Mouse (Mus musculus) hindlimb bud, embryonic 11.5 days (tissue): ENCODE data around the gene Hist1h2bh.

ENCODE experiments used
- DNase-seq: peaks from one replicate; pipeline ENCODE4 v3.0.0-alpha.2; 2012; ENCODE audit warnings: low read depth, low spot score; ENCODE audit errors: extremely low spot score

Gene Hist1h2bh

DNA sequence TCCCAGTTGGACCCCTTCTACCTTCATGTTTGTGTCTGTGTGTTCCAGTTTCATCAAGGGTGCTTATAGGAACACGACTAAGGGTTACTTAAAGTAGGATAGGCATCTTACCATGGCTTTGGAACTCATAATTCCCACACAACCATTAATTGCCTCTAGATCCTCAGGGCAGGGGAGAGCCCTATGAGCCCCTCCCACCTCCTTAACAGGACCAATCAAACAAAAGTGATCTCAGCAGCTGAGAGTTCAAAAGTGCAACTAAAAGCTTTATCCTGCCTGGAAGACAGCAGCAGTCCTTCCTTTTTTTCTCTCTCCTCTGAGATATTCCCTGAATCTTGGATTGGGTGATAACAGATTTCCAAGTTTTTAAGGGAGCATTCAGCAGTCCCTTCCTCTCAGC is 33.1 kb downstream of the Hist1h2bh start:
- no peak for DNase-seq

GRCm38 (mm10) chr13:23506819-23507515 is 36.2 kb downstream of the Hist1h2bh start:
- no peak for DNase-seq

DNA sequence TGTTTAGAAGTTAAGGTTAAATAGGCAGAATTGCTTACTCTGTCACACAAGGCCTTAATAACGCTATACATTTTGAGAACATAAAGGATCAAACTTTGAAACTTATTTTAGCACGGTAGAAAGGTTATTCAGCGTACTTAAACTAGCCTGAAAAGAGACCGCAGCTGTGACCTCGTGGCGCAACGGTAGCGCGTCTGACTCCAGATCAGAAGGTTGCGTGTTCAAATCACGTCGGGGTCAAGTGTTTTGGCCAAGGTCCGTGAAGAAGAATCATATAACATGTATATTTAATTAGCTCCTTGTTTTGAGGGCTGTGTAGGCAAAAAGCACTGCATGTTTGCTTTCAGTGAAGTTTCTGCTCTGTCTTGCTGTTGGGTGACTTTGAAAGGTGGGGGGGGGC is 36.8 kb downstream of the Hist1h2bh start:
- DNase-seq = peak; percentile 87

GRCm38 (mm10) chr13:23505662-23506345 is 37.4 kb downstream of the Hist1h2bh start:
- DNase-seq = no peak

GRCm38 (mm10) chr13:23503797-23504196 is 39.4 kb downstream of the Hist1h2bh start:
- DNase-seq = no peak

GRCm38 (mm10) chr13:23502916-23503315 is 40.3 kb downstream of the Hist1h2bh start:
- no peak for DNase-seq

- DNase-seq = no peak
These were observed 41.1 kb downstream of the Hist1h2bh start for GRCm38 (mm10) chr13:23502031-23502567.

- no peak for DNase-seq
These were observed 41.7 kb downstream of the Hist1h2bh start for GRCm38 (mm10) chr13:23501511-23501910.

DNA sequence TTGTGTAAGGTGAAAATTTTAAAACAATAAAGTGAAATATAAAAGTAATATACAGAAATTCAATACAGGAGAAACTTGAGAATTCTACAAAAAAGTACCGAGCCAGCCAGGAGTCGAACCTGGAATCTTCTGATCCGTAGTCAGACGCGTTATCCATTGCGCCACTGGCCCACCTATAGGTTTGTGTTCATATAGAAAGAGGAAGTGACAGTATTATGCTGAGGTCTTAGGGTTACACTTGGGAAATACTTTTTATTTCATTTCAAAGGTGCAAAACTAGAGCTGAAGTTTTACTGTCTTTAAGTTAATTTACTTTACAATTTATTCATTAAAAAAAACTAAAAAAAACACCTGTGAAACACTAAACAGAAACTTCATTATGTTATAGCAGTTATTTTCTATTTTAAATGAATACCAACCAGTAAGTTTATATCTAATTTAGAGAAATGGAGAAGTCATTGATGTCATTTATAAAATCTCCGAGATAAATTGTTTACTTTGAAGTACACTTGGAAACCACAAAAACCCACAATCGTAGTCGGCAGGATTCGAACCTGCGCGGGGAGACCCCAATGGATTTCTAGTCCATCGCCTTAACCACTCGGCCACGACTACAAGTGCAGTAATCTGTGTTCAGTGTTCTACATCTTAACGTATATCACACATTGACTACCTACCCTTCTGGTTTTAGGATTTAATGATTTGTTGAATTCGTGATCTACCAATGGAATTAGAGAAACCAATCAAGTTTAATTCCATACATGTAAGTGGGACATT is 42.6 kb downstream of the Hist1h2bh start:
- peak; percentile 89 for DNase-seq

DNA sequence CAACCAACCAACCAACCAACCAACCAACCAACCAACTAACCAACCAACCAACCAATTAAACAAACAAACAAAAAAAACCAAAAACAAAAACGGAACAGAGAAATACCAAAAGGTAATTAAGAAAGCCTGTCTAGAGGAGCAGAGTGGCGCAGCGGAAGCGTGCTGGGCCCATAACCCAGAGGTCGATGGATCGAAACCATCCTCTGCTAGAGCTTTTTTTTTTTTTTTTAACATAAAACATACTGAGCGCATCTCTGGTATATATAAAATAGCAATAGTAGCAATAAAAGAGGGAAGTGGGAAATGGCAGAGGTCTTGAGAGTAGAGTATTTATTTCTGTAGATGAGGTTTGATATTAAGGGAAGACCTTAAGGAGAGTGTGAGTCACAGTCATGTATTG is 43.2 kb downstream of the Hist1h2bh start:
- DNase-seq = no peak

GRCm38 (mm10) chr13:23498653-23499052 is 44.5 kb downstream of the Hist1h2bh start:
- DNase-seq = no peak

DNA sequence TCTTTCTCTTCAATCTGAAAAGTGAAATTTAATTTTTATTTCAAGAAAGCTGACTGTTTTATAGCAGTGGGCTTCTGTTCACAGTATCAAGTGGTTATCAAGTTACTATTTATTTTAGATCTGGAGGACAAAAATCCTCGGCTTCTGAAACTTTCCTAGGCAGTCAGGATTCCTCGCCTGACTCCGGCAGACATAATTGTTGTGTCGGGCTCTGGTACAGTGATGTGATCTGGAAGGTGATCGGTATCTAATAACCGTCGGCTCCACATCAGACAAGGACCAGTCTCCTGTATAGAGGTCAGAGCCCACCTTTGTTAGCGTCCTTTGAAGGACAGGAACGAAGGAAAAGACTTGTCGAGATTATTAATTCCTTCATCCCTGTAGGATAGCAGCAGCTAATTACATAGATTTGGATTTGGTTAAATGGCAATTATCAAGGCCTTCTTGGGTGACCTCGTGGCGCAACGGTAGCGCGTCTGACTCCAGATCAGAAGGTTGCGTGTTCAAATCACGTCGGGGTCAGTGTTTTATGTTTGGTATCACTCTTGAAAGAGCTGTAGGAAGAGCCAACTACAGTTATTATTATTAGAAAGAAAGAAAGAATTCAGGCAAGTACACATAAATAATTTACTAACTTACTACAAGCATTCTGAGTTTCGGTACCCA is 45.4 kb downstream of the Hist1h2bh start:
- peak; percentile 86 for DNase-seq

GRCm38 (mm10) chr13:23495526-23495925 is 47.7 kb downstream of the Hist1h2bh start:
- DNase-seq = no peak

DNA sequence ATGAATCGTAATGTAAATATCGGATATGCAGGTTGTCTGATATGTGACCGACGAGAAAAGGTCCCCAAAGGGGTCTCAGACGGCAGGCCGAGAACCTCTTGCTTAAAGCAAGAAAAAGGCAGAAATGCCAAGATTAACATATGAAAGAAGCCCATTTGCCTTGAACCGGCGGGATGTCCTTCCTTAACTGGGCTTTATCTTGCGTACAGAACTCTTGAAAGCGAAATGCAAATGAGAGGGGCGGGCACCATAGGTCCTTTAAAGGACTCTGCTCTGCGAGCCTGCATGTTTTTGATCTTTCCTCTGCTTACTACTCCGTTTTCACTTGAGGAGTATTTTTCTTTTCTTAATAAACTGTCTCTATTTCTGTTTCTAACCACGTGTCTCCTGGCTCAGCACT is 51.2 kb downstream of the Hist1h2bh start:
- no peak for DNase-seq
